Mouse (Mus musculus) G1E (cell line): ENCODE measurements around the gene Lrrc36. TPM values are rescaled to one million over a fixed set of nuclear protein-coding genes. Genes with fewer than 3 reads are reported as not detected.

ENCODE experiments used
- ATAC-seq: 2 replicates; pipeline ENCODE4 v1.8.0; 2016; ENCODE audit warnings: mild to moderate bottlenecking; ENCODE audit not compliant: insufficient number of reproducible peaks, poor library complexity, low FRiP score, severe bottlenecking; ENCODE audit errors: extremely low read depth
- DNase-seq: peaks from one replicate; pipeline ENCODE4 v3.0.0; 2012; ENCODE audit warnings: low spot score
- H3K27me3 ChIP-seq: 2 replicates; pipeline ENCODE4 v1.6.1; 2012; ENCODE audit warnings: mild to moderate bottlenecking, low read length, inconsistent platforms; ENCODE audit not compliant: insufficient read depth
- H3K36me3 ChIP-seq: replicated peaks from 2 replicates; pipeline ENCODE3; 2012; ENCODE audit warnings: mild to moderate bottlenecking, inconsistent platforms
- H3K4me1 ChIP-seq: 2 replicates; pipeline ENCODE4 v1.6.1; 2012; ENCODE audit warnings: low read depth, low read length, inconsistent platforms, mixed read lengths; ENCODE audit not compliant: insufficient read depth
- H3K4me3 ChIP-seq: 2 replicates; pipeline ENCODE4 v1.5.1; 2012; ENCODE audit warnings: low read depth, mild to moderate bottlenecking, inconsistent platforms, low read length, moderate library complexity, mixed read lengths
- H3K9me3 ChIP-seq: replicated peaks from 2 replicates; pipeline ENCODE4 v1.6.1; 2012; ENCODE audit warnings: inconsistent platforms
- CTCF ChIP-seq: IDR thresholded peaks from 2 replicates; pipeline ENCODE4 v1.5.1; 2012; ENCODE audit warnings: low read depth, low read length, inconsistent platforms, mixed read lengths
- GATA1 ChIP-seq: IDR thresholded peaks from 2 replicates; pipeline ENCODE4 v1.6.1; 2012; ENCODE audit warnings: borderline replicate concordance, low read length, inconsistent platforms, mixed read lengths
- GATA2 ChIP-seq: IDR thresholded peaks from 2 replicates; pipeline ENCODE4 v1.6.1; 2012; ENCODE audit warnings: low read depth, low read length, inconsistent platforms, borderline replicate concordance
- POLR2AphosphoS5 ChIP-seq: IDR thresholded peaks from 2 replicates; pipeline ENCODE4 v1.6.1; 2012; ENCODE audit warnings: low read depth, low read length, inconsistent platforms; ENCODE audit not compliant: insufficient replicate concordance
- TAL1 ChIP-seq: conservative IDR thresholded peaks from 2 replicates; pipeline ENCODE4 v1.6.1; 2012; ENCODE audit warnings: low read depth, low read length, inconsistent platforms, mixed read lengths
- polyA plus RNA-seq: library from polyadenylated mRNA; stranded (reverse); fragments of >175 nt; gene quantifications from 2 replicates; pipeline ENCODE4 v1.2.3, GENCODE M21; 2012
- total RNA-seq, 2 experiments: library from RNA; stranded (forward) in 1 of 2; stranded (reverse) in 1 of 2; fragments of 200-1000 nt in 1 of 2; fragments of >200 nt in 1 of 2; fragmentation: Nextera tagmentation in 1 of 2; gene quantifications; 2 replicates each; pipeline ENCODE4 v1.2.3; 2014 to 2017

Gene Lrrc36
- total and polyA plus RNA-seq, 3 experiments = not detected

DNA sequence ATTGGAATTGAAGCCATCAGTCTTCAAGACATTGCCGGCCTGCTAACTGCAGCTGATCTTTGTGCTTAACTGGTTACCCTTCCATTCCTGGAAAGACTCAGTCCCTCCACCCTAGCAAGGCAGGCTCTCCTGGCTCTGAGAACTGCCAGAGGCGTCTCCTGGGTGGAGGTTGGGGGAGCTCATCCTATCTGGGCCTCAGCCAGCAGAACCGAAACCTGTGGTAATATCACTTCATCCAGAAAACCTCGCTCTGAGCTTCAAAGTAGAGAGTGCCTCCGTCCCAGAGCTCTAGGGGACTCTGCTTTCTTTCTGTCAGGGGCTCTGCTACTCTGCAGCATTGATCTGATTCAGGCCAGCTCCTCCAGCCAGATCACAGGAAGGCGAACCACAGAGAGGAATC lies 93.6 kb downstream of the Lrrc36 start:
- Histone ChIP-seq H3K27me3 (peaks cover 44% of the 10 kb centered on the region), H3K9me3 (no peaks in the 10 kb centered on the region), H3K36me3 (no peaks in the 10 kb centered on the region), H3K4me3 (no peak overlapping the region), H3K4me1 (peaks cover 4% of the 10 kb centered on the region)
- no peak for DNase-seq
- TF ChIP-seq GATA2 (no peak), CTCF (no peak), TAL1 (no peak), POLR2AphosphoS5 (no peak), GATA1 (no peak)
- ATAC-seq = no peak

DNA sequence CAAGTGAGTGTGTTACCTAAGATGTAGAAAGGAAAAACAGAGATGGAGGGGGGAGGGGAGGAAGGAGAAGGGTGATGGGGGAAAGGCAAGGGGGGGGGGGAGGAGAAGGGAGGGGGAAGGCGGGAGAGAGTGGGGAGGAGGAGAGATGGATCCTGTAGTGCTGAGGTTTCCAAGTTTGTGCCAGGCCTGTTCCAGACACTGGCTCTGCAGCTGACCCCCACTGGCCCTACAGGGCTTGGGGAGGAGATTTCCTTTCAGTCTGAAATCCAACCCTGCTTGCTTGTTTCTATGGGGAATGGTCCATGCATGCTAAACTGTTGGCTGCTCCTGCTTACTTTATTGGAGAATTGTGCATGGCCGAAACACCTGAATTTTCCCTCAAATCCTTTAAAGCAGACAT lies 95.4 kb downstream of the Lrrc36 start:
- TF ChIP-seq POLR2AphosphoS5 (no peak), TAL1 (no peak), CTCF (no peak), GATA1 (no peak), GATA2 (no peak)

DNA sequence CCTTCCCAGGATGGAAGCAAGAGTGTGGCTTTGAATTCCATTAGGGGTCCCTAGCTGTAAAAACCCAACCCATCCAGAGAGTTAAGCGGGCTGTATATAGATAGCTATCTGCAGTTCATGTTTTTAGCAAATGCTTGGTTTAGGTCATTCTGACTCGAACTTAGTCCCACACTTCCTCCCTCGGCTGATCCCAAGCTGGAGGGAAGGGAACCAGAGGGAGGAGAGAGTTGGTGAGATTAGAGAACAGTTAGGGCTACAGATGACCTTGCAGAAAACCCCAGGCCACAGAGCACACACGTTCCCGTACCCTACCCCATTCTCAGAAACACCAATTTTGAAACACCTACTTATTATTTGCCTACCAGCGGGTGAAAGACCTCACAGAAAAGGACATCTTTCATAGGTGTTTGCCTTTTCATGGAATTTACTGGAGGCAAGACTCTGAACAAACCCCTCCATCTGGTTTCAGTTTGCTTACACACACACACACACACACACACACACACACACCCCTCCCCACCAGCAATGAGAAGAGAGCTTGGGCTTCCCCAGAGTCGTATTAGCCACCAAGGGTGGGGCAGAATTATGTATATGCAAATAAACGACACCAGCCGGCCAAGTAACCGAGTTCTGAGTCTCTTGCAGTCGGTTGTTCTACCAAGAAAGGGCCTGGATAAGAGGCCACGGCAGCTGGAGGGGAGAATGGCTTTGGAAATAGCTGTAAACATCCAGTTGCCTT lies 96.8 kb downstream of the Lrrc36 start:
- ATAC-seq (no peak), DNase-seq (no peak)
- Histone ChIP-seq H3K36me3 (no peaks in the 10 kb centered on the region), H3K4me1 (peaks cover 7% of the 10 kb centered on the region), H3K4me3 (no peak overlapping the region), H3K27me3 (peaks cover 42% of the 10 kb centered on the region), H3K9me3 (no peaks in the 10 kb centered on the region)
- TF ChIP-seq POLR2AphosphoS5 = no peak
- no peak for TF ChIP-seq CTCF
- TF ChIP-seq TAL1 = no peak
- TF ChIP-seq GATA1 = no peak
- TF ChIP-seq GATA2 = no peak

More for the DNA sequence above, 95.4 kb downstream of the Lrrc36 start:
- H3K27me3 ChIP-seq = peaks cover 40% of the 10 kb centered on the region
- ATAC-seq = no peak
- DNase-seq = no peak
- H3K4me1 ChIP-seq = peaks cover 7% of the 10 kb centered on the region
- H3K36me3 ChIP-seq = no peaks in the 10 kb centered on the region
- no peak overlapping the region for H3K4me3 ChIP-seq
- no peaks in the 10 kb centered on the region for H3K9me3 ChIP-seq

Other genes starting within 250 kb of the Lrrc36 start
Only the 20 nearest of the 24 such genes appear.
- gene D230025D16Rik, start 188.4 kb upstream of the Lrrc36 start, total RNA-seq (2014; fragmentation: Nextera tagmentation) = 35.2 and 37.5 TPM in 2 replicates
- gene D230025D16Rik, start 188.4 kb upstream of the Lrrc36 start, total RNA-seq (2017) = 27.2 and 28.8 TPM in 2 replicates
- gene D230025D16Rik, start 188.4 kb upstream of the Lrrc36 start, polyA plus RNA-seq = 4.0 and 5.0 TPM in 2 replicates
- gene B3gnt9, start 158.4 kb upstream of the Lrrc36 start, total RNA-seq (2014; fragmentation: Nextera tagmentation) = 4.8 and 5.9 TPM in 2 replicates
- 6.2 and 7.4 TPM in 2 replicates for gene B3gnt9, start 158.4 kb upstream of the Lrrc36 start, total RNA-seq (2017)
- 4.4 and 7.0 TPM in 2 replicates for gene B3gnt9, start 158.4 kb upstream of the Lrrc36 start, polyA plus RNA-seq
- gene Tradd, start 149.0 kb upstream of the Lrrc36 start, total RNA-seq (2014; fragmentation: Nextera tagmentation) = 12.5 and 14.2 TPM in 2 replicates
- 20.8 and 23.4 TPM in 2 replicates for gene Tradd, start 149.0 kb upstream of the Lrrc36 start, total RNA-seq (2017)
- gene Tradd, start 149.0 kb upstream of the Lrrc36 start, polyA plus RNA-seq = 27.9 and 30.0 TPM in 2 replicates
- 6.8 and 8.0 TPM in 2 replicates for gene Fbxl8, start 148.9 kb upstream of the Lrrc36 start, total RNA-seq (2014; fragmentation: Nextera tagmentation)
- gene Fbxl8, start 148.9 kb upstream of the Lrrc36 start, total RNA-seq (2017) = 6.0 and 6.9 TPM in 2 replicates
- 8.9 and 9.6 TPM in 2 replicates for gene Fbxl8, start 148.9 kb upstream of the Lrrc36 start, polyA plus RNA-seq
- 0.49 and 0.68 TPM in 2 replicates for gene Hsf4, start 143.8 kb upstream of the Lrrc36 start, total RNA-seq (2014; fragmentation: Nextera tagmentation)
- 0.70 and 0.93 TPM in 2 replicates for gene Hsf4, start 143.8 kb upstream of the Lrrc36 start, total RNA-seq (2017)
- 0.33 and 0.39 TPM in 2 replicates for gene Hsf4, start 143.8 kb upstream of the Lrrc36 start, polyA plus RNA-seq
- 0.39 and 0.60 TPM in 2 replicates for gene Nol3, start 137.4 kb upstream of the Lrrc36 start, total RNA-seq (2014; fragmentation: Nextera tagmentation)
- gene Nol3, start 137.4 kb upstream of the Lrrc36 start, total RNA-seq (2017) = 0.41 and 0.49 TPM in 2 replicates
- 0.60 and 0.77 TPM in 2 replicates for gene Nol3, start 137.4 kb upstream of the Lrrc36 start, polyA plus RNA-seq
- gene 4931428F04Rik, start 123.7 kb upstream of the Lrrc36 start, total RNA-seq (2014; fragmentation: Nextera tagmentation) = 7.8 and 9.0 TPM in 2 replicates
- 2.6 and 2.8 TPM in 2 replicates for gene 4931428F04Rik, start 123.7 kb upstream of the Lrrc36 start, total RNA-seq (2017)
- 1.5 and 2.0 TPM in 2 replicates for gene 4931428F04Rik, start 123.7 kb upstream of the Lrrc36 start, polyA plus RNA-seq
- gene Exoc3l, start 117.5 kb upstream of the Lrrc36 start, total RNA-seq (2014; fragmentation: Nextera tagmentation) = 1.4 and 3.2 TPM in 2 replicates
- 1.5 and 2.8 TPM in 2 replicates for gene Exoc3l, start 117.5 kb upstream of the Lrrc36 start, total RNA-seq (2017)
- gene Exoc3l, start 117.5 kb upstream of the Lrrc36 start, polyA plus RNA-seq = 2.6 and 2.7 TPM in 2 replicates
- gene E2f4, start 115.9 kb upstream of the Lrrc36 start, total RNA-seq (2014; fragmentation: Nextera tagmentation) = 228 and 274 TPM in 2 replicates
- gene E2f4, start 115.9 kb upstream of the Lrrc36 start, total RNA-seq (2017) = 40.1 and 42.5 TPM in 2 replicates
- 69.8 and 79.2 TPM in 2 replicates for gene E2f4, start 115.9 kb upstream of the Lrrc36 start, polyA plus RNA-seq
- gene Elmo3, start 108.0 kb upstream of the Lrrc36 start, total RNA-seq (2014; fragmentation: Nextera tagmentation) = 2.2 and 3.5 TPM in 2 replicates
- gene Elmo3, start 108.0 kb upstream of the Lrrc36 start, total RNA-seq (2017) = 0.49 and 1.6 TPM in 2 replicates
- 0.63 and 0.76 TPM in 2 replicates for gene Elmo3, start 108.0 kb upstream of the Lrrc36 start, polyA plus RNA-seq
- 12.3 and 15.5 TPM in 2 replicates for gene Lrrc29, start 87.3 kb upstream of the Lrrc36 start, total RNA-seq (2014; fragmentation: Nextera tagmentation)
- 4.6 and 4.8 TPM in 2 replicates for gene Lrrc29, start 87.3 kb upstream of the Lrrc36 start, total RNA-seq (2017)
- 1.3 and 1.6 TPM in 2 replicates for gene Lrrc29, start 87.3 kb upstream of the Lrrc36 start, polyA plus RNA-seq
- gene Tmem208, start 87.2 kb upstream of the Lrrc36 start, total RNA-seq (2014; fragmentation: Nextera tagmentation) = 26.7 and 35.5 TPM in 2 replicates
- 37.8 and 54.5 TPM in 2 replicates for gene Tmem208, start 87.2 kb upstream of the Lrrc36 start, total RNA-seq (2017)
- gene Tmem208, start 87.2 kb upstream of the Lrrc36 start, polyA plus RNA-seq = 19.5 and 25.2 TPM in 2 replicates
- gene Fhod1, start 65.6 kb upstream of the Lrrc36 start, total RNA-seq (2014; fragmentation: Nextera tagmentation) = 2.3 and 4.7 TPM in 2 replicates
- gene Fhod1, start 65.6 kb upstream of the Lrrc36 start, total RNA-seq (2017) = 1.7 and 3.3 TPM in 2 replicates
- gene Fhod1, start 65.6 kb upstream of the Lrrc36 start, polyA plus RNA-seq = 6.0 and 6.1 TPM in 2 replicates
- 0.68 and 1.2 TPM in 2 replicates for gene Slc9a5, start 64.7 kb upstream of the Lrrc36 start, total RNA-seq (2014; fragmentation: Nextera tagmentation)
- gene Slc9a5, start 64.7 kb upstream of the Lrrc36 start, total RNA-seq (2017) = 0.46 and 0.49 TPM in 2 replicates
- 0.87 and 0.99 TPM in 2 replicates for gene Slc9a5, start 64.7 kb upstream of the Lrrc36 start, polyA plus RNA-seq
- not detected in 2 replicates for gene Plekhg4, start 40.3 kb upstream of the Lrrc36 start, total RNA-seq (2014; fragmentation: Nextera tagmentation)
- gene Plekhg4, start 40.3 kb upstream of the Lrrc36 start, total RNA-seq (2017) = 0.11 TPM in 1 of 2 replicates, not detected in the other
- 0.01 TPM in 1 of 2 replicates, not detected in the other for gene Plekhg4, start 40.3 kb upstream of the Lrrc36 start, polyA plus RNA-seq
- not detected in 2 replicates for gene Kctd19, start 69 bp upstream of the Lrrc36 start, total RNA-seq (2014; fragmentation: Nextera tagmentation)
- gene Kctd19, start 69 bp upstream of the Lrrc36 start, total RNA-seq (2017) = not detected in 2 replicates
- not detected in 2 replicates for gene Kctd19, start 69 bp upstream of the Lrrc36 start, polyA plus RNA-seq
- gene Tppp3, start 58.0 kb downstream of the Lrrc36 start, total RNA-seq (2014; fragmentation: Nextera tagmentation) = not detected in 2 replicates
- gene Tppp3, start 58.0 kb downstream of the Lrrc36 start, total RNA-seq (2017) = not detected in 2 replicates
- not detected in 2 replicates for gene Tppp3, start 58.0 kb downstream of the Lrrc36 start, polyA plus RNA-seq
- gene Zdhhc1, start 83.3 kb downstream of the Lrrc36 start, total RNA-seq (2014; fragmentation: Nextera tagmentation) = not detected in 2 replicates
- 0.16 and 0.29 TPM in 2 replicates for gene Zdhhc1, start 83.3 kb downstream of the Lrrc36 start, total RNA-seq (2017)
- gene Zdhhc1, start 83.3 kb downstream of the Lrrc36 start, polyA plus RNA-seq = 0.02 and 0.03 TPM in 2 replicates
- not detected in 2 replicates for gene Hsd11b2, start 105.2 kb downstream of the Lrrc36 start, total RNA-seq (2014; fragmentation: Nextera tagmentation)
- not detected in 2 replicates for gene Hsd11b2, start 105.2 kb downstream of the Lrrc36 start, total RNA-seq (2017)
- not detected in 2 replicates for gene Hsd11b2, start 105.2 kb downstream of the Lrrc36 start, polyA plus RNA-seq
- gene Atp6v0d1, start 152.5 kb downstream of the Lrrc36 start, total RNA-seq (2014; fragmentation: Nextera tagmentation) = 151 and 178 TPM in 2 replicates
- 110 and 118 TPM in 2 replicates for gene Atp6v0d1, start 152.5 kb downstream of the Lrrc36 start, total RNA-seq (2017)
- 30.0 and 37.0 TPM in 2 replicates for gene Atp6v0d1, start 152.5 kb downstream of the Lrrc36 start, polyA plus RNA-seq